Mouse (Mus musculus) hindbrain, embryonic 13.5 days (tissue): ENCODE measurements around the gene Fstl4. TPM values are rescaled to one million over a fixed set of nuclear protein-coding genes. Genes with fewer than 3 reads are reported as not detected.
A peak's percentile ranks its signal among the peaks of the same experiment; 100 is the strongest.

ENCODE experiments used
- ATAC-seq: fragments of 200-750 bp; cut with Nextera tagmentation; 2 replicates; pipeline ENCODE4 v1.8.0; 2017; ENCODE audit warnings: moderate TSS enrichment; ENCODE audit not compliant: low FRiP score
- H3K27ac ChIP-seq: fragments of 300-500 bp; sonication (generic); 2 replicates; pipeline ENCODE4 v1.5.1; 2015; ENCODE audit warnings: inconsistent platforms, mild to moderate bottlenecking, moderate library complexity
- H3K27me3 ChIP-seq: fragments of 300-500 bp; sonication (generic); 2 replicates; pipeline ENCODE4 v1.6.1; 2015; ENCODE audit warnings: mild to moderate bottlenecking, inconsistent platforms
- H3K36me3 ChIP-seq: fragments of 300-500 bp; sonication (generic); 2 replicates; pipeline ENCODE4 v1.6.1; 2015; ENCODE audit warnings: mild to moderate bottlenecking, inconsistent platforms
- H3K4me1 ChIP-seq: fragments of 300-500 bp; sonication (generic); replicated peaks from 2 replicates; pipeline ENCODE4 v1.6.1; 2015; ENCODE audit warnings: inconsistent platforms
- H3K4me2 ChIP-seq: fragments of 300-500 bp; sonication (generic); 2 replicates; pipeline ENCODE4 v1.6.1; 2015; ENCODE audit warnings: inconsistent platforms, mild to moderate bottlenecking, moderate library complexity
- H3K4me3 ChIP-seq: fragments of 300-500 bp; sonication (generic); 2 replicates; pipeline ENCODE4 v1.5.1; 2015; ENCODE audit warnings: mild to moderate bottlenecking, inconsistent platforms
- H3K9ac ChIP-seq: fragments of 300-500 bp; sonication (generic); 2 replicates; pipeline ENCODE4 v1.6.1; 2015; ENCODE audit warnings: mild to moderate bottlenecking, inconsistent platforms
- H3K9me3 ChIP-seq: fragments of 300-500 bp; sonication (generic); 2 replicates; pipeline ENCODE4 v1.6.1; 2016; ENCODE audit warnings: inconsistent platforms
- WGBS: fragments of 180-500 bp; shearing (Covaris S2); methylation state at CpG from one replicate; pipeline ENCODE4 v1.1.7; 2015; 5-methylcytosine and 5-hydroxymethylcytosine counted together
- polyA plus RNA-seq: library from polyadenylated mRNA; unstranded; fragments of >200 nt; fragmentation: Nextera tagmentation; extraction: Ambion mirVana; gene quantifications from 2 replicates; pipeline ENCODE4 v1.2.1, GENCODE M21; 2015

The Fstl4 gene
- polyA plus RNA-seq, 1 experiment from 2014 or later, result 9.4 TPM

DNA sequence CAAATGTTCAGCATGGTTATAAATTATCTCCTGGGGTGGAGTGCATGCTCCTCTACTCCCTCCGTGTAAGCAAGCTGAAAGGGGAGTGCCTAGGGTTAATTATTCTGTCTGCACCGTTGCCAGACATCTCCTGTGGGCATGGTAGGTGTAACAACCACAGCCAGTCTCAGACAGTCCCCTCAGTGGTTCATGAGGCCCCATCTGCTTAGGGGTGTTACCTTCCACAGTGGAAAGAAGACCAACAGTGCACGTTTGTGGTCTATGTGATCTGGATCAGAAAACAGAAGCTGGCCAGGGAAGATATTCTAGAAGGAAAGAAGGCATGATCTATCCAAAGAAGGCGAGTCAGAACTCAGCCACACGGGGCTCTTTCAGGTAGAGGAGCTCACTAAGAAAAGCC is 289.7 kb downstream of the Fstl4 start:
- H3K9ac ChIP-seq, result no peak overlapping the region
- no peak overlapping the region for H3K4me2 ChIP-seq
- no peak overlapping the region for H3K4me3 ChIP-seq
- ATAC-seq, result no peak
- 55% methylated on average over 5 of the region's 5 CpGs for WGBS
- 0 out of 2 replicates have a peak, but pooled peaks cover 5% of the 10 kb centered on the region for H3K27me3 ChIP-seq
- H3K9me3 ChIP-seq, result no peaks in the 10 kb centered on the region
- H3K27ac ChIP-seq, result no peak overlapping the region
- H3K36me3 ChIP-seq, result no peaks in the 10 kb centered on the region
- peaks cover 43% of the 10 kb centered on the region for H3K4me1 ChIP-seq

DNA sequence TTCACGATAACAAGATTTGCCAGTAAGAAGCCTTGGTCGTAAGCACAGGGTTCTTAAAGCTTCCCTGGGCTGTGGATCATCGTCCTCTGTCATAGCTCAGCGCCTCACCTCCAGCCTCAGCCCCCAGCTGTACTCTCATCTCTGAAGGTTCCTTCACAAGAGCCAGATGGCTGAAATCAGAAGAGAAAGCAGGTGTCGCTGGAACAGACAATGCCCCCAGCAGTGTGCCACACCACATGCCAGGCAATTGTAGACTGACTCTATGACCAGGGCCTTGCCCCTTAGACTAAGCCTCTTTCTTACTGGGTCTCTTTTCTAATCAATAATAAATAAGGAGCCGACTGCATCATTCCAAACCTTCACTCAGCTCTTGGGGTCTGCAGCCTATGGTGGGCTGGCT is 291.5 kb downstream of the Fstl4 start:
- no peak overlapping the region for H3K4me2 ChIP-seq
- H3K27me3 ChIP-seq, result 0 out of 2 replicates have a peak, but pooled peaks cover 5% of the 10 kb centered on the region
- no peak overlapping the region for H3K4me3 ChIP-seq
- no peak for ATAC-seq
- peaks cover 26% of the 10 kb centered on the region for H3K4me1 ChIP-seq
- H3K36me3 ChIP-seq, result no peaks in the 10 kb centered on the region
- WGBS, result 76% methylated on average over 6 of the region's 6 CpGs
- no peaks in the 10 kb centered on the region for H3K9me3 ChIP-seq
- H3K9ac ChIP-seq, result no peak overlapping the region
- no peak overlapping the region for H3K27ac ChIP-seq

GRCm38 (mm10) chr11:53056781-53057180 is 292.3 kb downstream of the Fstl4 start:
- no peaks in the 10 kb centered on the region for H3K9me3 ChIP-seq
- H3K4me2 ChIP-seq, result no peak overlapping the region
- H3K4me3 ChIP-seq, result no peak overlapping the region
- H3K4me1 ChIP-seq, result peaks cover 24% of the 10 kb centered on the region
- WGBS, result 80% methylated on average over 6 of the region's 6 CpGs
- no peaks in the 10 kb centered on the region for H3K36me3 ChIP-seq
- ATAC-seq, result no peak
- H3K27me3 ChIP-seq, result 0 out of 2 replicates have a peak, but pooled peaks cover 5% of the 10 kb centered on the region
- no peak overlapping the region for H3K9ac ChIP-seq
- no peak overlapping the region for H3K27ac ChIP-seq

- Histone ChIP-seq H3K27me3 (0 out of 2 replicates have a peak, but pooled peaks cover 5% of the 10 kb centered on the region), H3K4me2 (no peak overlapping the region), H3K36me3 (no peaks in the 10 kb centered on the region), H3K9ac (no peak overlapping the region), H3K4me3 (no peak overlapping the region), H3K27ac (no peak overlapping the region), H3K4me1 (peaks cover 24% of the 10 kb centered on the region), H3K9me3 (no peaks in the 10 kb centered on the region)
- WGBS, result 75% methylated on average over 17 of the region's 17 CpGs
- no peak for ATAC-seq
Measured at GRCm38 (mm10) chr11:53057821-53058553, 293.6 kb downstream of the Fstl4 start.

DNA sequence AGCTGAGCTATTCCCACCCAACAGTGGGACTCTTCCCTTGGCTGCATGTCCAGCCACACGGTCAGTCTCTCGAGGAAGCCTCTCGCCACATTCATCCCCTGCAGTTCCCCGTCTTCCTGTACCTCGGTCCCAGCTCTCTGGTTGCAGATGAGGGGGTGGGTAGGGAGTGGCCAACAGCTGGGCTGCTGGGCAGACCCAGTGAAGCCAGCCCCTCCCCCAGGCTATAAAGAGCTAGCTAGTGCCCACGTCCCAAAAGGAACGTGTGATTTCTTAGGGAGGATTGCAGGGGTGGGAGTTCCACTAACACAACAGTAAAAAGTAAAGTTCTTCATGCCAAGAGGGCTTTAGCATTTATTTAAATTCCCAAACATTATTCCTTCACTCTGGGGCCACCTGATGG is 294.1 kb downstream of the Fstl4 start:
- peaks cover 24% of the 10 kb centered on the region for H3K4me1 ChIP-seq
- no peak overlapping the region for H3K4me3 ChIP-seq
- no peaks in the 10 kb centered on the region for H3K36me3 ChIP-seq
- 0 out of 2 replicates have a peak, but pooled peaks cover 5% of the 10 kb centered on the region for H3K27me3 ChIP-seq
- ATAC-seq, result no peak
- H3K9ac ChIP-seq, result no peak overlapping the region
- no peak overlapping the region for H3K27ac ChIP-seq
- 52% methylated on average over 7 of the region's 7 CpGs for WGBS
- H3K9me3 ChIP-seq, result no peaks in the 10 kb centered on the region
- H3K4me2 ChIP-seq, result no peak overlapping the region

- Histone ChIP-seq H3K27me3 (0 out of 2 replicates have a peak, but pooled peaks cover 16% of the 10 kb centered on the region), H3K4me3 (no peak overlapping the region), H3K36me3 (no peaks in the 10 kb centered on the region), H3K4me2 (no peak overlapping the region), H3K9me3 (no peaks in the 10 kb centered on the region), H3K9ac (no peak overlapping the region), H3K27ac (peak overlapping the region; percentile 52; the same call in 1 of the 2 replicates), H3K4me1 (peaks cover 25% of the 10 kb centered on the region)
- WGBS, result 34% methylated on average over 14 of the region's 14 CpGs
- peak; percentile 53; the same call in 1 of the 2 replicates for ATAC-seq
Measured at GRCm38 (mm10) chr11:53067699-53068478, 303.5 kb downstream of the Fstl4 start.

- H3K27me3 ChIP-seq, result 0 out of 2 replicates have a peak, but pooled peaks cover 16% of the 10 kb centered on the region
- ATAC-seq, result no peak
- H3K4me1 ChIP-seq, result peaks cover 25% of the 10 kb centered on the region
- no peak overlapping the region for H3K4me3 ChIP-seq
- H3K4me2 ChIP-seq, result no peak overlapping the region
- no peaks in the 10 kb centered on the region for H3K36me3 ChIP-seq
- H3K27ac ChIP-seq, result peak overlapping the region; percentile 52
- no peak overlapping the region for H3K9ac ChIP-seq
- 56% methylated on average over 16 of the region's 16 CpGs for WGBS
- H3K9me3 ChIP-seq, result no peaks in the 10 kb centered on the region
Measured at GRCm38 (mm10) chr11:53068479-53069065, 304.1 kb downstream of the Fstl4 start.

DNA sequence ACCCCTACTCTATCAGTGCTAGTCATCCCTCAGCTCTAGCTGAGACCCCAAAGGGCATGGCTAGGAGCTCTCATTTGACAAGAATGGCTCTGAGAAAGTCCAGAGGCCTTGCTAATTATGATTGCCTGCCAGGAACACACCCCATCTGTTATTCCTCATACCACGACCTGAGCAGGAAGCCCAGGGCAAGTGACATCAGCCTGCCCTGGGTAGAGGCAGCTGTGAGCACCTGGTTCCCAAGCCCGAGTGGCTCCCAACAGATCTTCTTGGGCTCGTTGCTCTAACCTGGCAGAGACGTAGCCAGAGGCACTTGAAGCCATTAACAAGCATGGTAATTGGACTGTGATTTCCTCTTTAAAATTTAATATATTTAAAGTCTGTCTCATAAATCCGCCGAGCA is 305.3 kb downstream of the Fstl4 start:
- Histone ChIP-seq H3K9ac (no peak overlapping the region), H3K27me3 (0 out of 2 replicates have a peak, but pooled peaks cover 18% of the 10 kb centered on the region), H3K4me1 (peaks cover 25% of the 10 kb centered on the region), H3K36me3 (no peaks in the 10 kb centered on the region), H3K4me2 (no peak overlapping the region), H3K4me3 (no peak overlapping the region), H3K9me3 (no peaks in the 10 kb centered on the region), H3K27ac (peak overlapping the region; percentile 35; the same call in 1 of the 2 replicates)
- 45% methylated on average over 6 of the region's 6 CpGs for WGBS
- no peak for ATAC-seq

DNA sequence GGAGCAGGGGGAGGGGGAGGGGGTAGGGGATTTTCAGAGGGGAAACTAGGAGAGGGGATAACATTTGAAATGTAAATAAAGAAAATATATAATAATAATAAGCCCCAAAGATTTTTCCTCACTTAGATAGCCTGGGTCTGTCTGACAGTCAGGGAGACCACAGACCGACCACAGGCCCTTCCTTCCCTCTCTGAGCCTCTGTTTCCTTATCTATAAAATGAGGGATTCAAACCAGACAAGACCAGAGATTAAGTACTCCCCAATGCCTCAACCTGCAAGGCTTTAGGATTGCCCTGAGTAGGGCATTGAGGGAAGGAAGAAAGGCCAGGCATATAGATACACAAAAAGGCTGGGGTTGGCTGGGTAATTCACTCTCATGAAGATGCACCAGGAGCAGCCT is 307.2 kb downstream of the Fstl4 start:
- H3K9ac ChIP-seq, result no peak overlapping the region
- 81% methylated on average over 1 of the region's 1 CpGs for WGBS
- no peak for ATAC-seq

DNA sequence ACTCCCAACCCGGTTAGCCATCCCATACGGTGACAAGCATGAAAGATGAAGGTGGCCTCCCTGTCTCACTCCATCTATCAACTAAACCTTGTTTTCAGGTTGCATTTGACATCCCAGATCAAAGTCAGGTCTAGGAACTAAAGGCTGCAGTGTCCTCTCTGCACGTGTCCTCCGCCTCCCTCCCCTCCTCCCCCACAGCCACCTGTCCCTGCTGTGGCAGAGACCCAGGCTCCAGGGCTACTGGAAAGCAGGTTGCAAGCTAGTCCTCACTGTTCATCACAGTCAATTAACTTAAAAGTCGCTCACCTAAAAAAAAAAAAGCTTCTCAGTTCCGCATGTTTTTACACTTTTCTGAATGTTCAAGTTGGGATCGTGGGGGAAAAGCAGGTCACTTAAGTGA is 313.2 kb downstream of the Fstl4 start:
- Histone ChIP-seq H3K4me1 (no peaks in the 10 kb centered on the region), H3K9me3 (no peaks in the 10 kb centered on the region), H3K4me2 (no peak overlapping the region), H3K4me3 (no peak overlapping the region), H3K36me3 (no peaks in the 10 kb centered on the region), H3K27ac (no peak overlapping the region), H3K9ac (no peak overlapping the region), H3K27me3 (0 out of 2 replicates have a peak, but pooled peaks cover 3% of the 10 kb centered on the region)
- 88% methylated on average over 7 of the region's 7 CpGs for WGBS
- no peak for ATAC-seq

More for the DNA sequence above, 307.2 kb downstream of the Fstl4 start:
- 0 out of 2 replicates have a peak, but pooled peaks cover 3% of the 10 kb centered on the region for H3K27me3 ChIP-seq
- peaks cover 25% of the 10 kb centered on the region for H3K4me1 ChIP-seq
- H3K4me3 ChIP-seq, result no peak overlapping the region
- no peak overlapping the region for H3K4me2 ChIP-seq
- no peaks in the 10 kb centered on the region for H3K36me3 ChIP-seq
- no peak overlapping the region for H3K27ac ChIP-seq
- H3K9me3 ChIP-seq, result no peaks in the 10 kb centered on the region

GRCm38 (mm10) chr11:53078419-53079334 is 314.2 kb downstream of the Fstl4 start:
- H3K4me2 ChIP-seq, result no peak overlapping the region
- no peak for ATAC-seq
- no peak overlapping the region for H3K9ac ChIP-seq
- H3K36me3 ChIP-seq, result no peaks in the 10 kb centered on the region
- 0 out of 2 replicates have a peak, but pooled peaks cover 3% of the 10 kb centered on the region for H3K27me3 ChIP-seq
- H3K4me3 ChIP-seq, result no peak overlapping the region
- 0 out of 2 replicates have a peak, but pooled peaks cover 3% of the 10 kb centered on the region for H3K4me1 ChIP-seq
- no peaks in the 10 kb centered on the region for H3K9me3 ChIP-seq
- WGBS, result 81% methylated on average over 7 of the region's 7 CpGs
- H3K27ac ChIP-seq, result no peak overlapping the region
